Mouse (Mus musculus) heart, embryonic 11.5 days (tissue): Measurements from ENCODE around the gene Gm7971. TPM values are rescaled to one million over a fixed set of nuclear protein-coding genes. Genes with fewer than 3 reads are reported as not detected.
"Not testable (repeated sequence)": the region's sequence is repeated elsewhere in the genome, so short reads cannot be mapped to it uniquely, and the experiment has no call there.

Source experiments
- ATAC-seq: fragments of 200-750 bp; cut with Nextera tagmentation; replicated peaks from 2 replicates; pipeline ENCODE4 v1.8.0; 2017; ENCODE audit warnings: moderate library complexity; ENCODE audit not compliant: insufficient number of reproducible peaks, low FRiP score, low TSS enrichment
- H3K27ac ChIP-seq: fragments of 300-500 bp; sonication (generic); 2 replicates; pipeline ENCODE4 v1.5.1; 2014; ENCODE audit warnings: mild to moderate bottlenecking, low read depth, low read length
- H3K27me3 ChIP-seq: fragments of 300-500 bp; sonication (generic); 2 replicates; pipeline ENCODE4 v1.6.1; 2014; ENCODE audit warnings: mild to moderate bottlenecking, low read length, mixed read lengths; ENCODE audit not compliant: control insufficient read depth, insufficient read depth
- H3K36me3 ChIP-seq: fragments of 300-500 bp; sonication (generic); 2 replicates; pipeline ENCODE4 v1.6.1; 2014; ENCODE audit warnings: mild to moderate bottlenecking, low read length, moderate library complexity, mixed read lengths; ENCODE audit not compliant: control insufficient read depth, insufficient read depth
- H3K4me1 ChIP-seq: fragments of 300-500 bp; sonication (generic); 2 replicates; pipeline ENCODE4 v1.6.1; 2014; ENCODE audit warnings: low read length; ENCODE audit not compliant: control insufficient read depth, insufficient read depth
- H3K4me2 ChIP-seq: fragments of 300-500 bp; sonication (generic); 2 replicates; pipeline ENCODE4 v1.6.1; 2014; ENCODE audit warnings: mild to moderate bottlenecking, moderate library complexity
- H3K4me3 ChIP-seq: fragments of 300-500 bp; sonication (generic); 2 replicates; pipeline ENCODE4 v1.5.1; 2014; ENCODE audit warnings: low read depth, low read length
- H3K9ac ChIP-seq: fragments of 300-500 bp; sonication (generic); 2 replicates; pipeline ENCODE4 v1.6.1; 2014; ENCODE audit warnings: mild to moderate bottlenecking, low read depth, low read length, moderate library complexity
- H3K9me3 ChIP-seq: fragments of 300-500 bp; sonication (generic); replicated peaks from 2 replicates; pipeline ENCODE4 v1.6.1; 2016; ENCODE audit warnings: low read length; ENCODE audit not compliant: control insufficient read depth
- WGBS: fragments of 180-500 bp; shearing (Covaris S2); extraction: QIAGEN DNeasy Blood & Tissue Kit; methylation state at CpG from one replicate; pipeline ENCODE4 v1.1.7; 2014; ENCODE audit not compliant: insufficient replicate concordance; 5-methylcytosine and 5-hydroxymethylcytosine counted together
- polyA plus RNA-seq: library from polyadenylated mRNA; unstranded; fragments of >200 nt; fragmentation: Nextera tagmentation; extraction: Ambion mirVana; gene quantifications from 2 replicates; pipeline ENCODE4 v1.2.1, GENCODE M21; 2014

The Gm7971 gene
- not detected in 2 replicates for polyA plus RNA-seq

GRCm38 (mm10) chr5:95594775-95595174, at the start of gene Gm7971:
TSS of gene Gm7971 (minus strand) at chr5:95594875.
- H3K36me3 ChIP-seq, H3K4me2 ChIP-seq, H3K9me3 ChIP-seq, ATAC-seq, H3K4me3 ChIP-seq, H3K27ac ChIP-seq, H3K9ac ChIP-seq, H3K4me1 ChIP-seq, H3K27me3 ChIP-seq: not testable (repeated sequence)
- WGBS: no CpG with 5 or more reads among the region's 1 CpGs

Other genes starting within 250 kb of the Gm7971 start
- gene D5Ertd577e, start 138.1 kb downstream of the Gm7971 start, polyA plus RNA-seq: not detected in 2 replicates
- gene Gm3286, start 84.1 kb downstream of the Gm7971 start, polyA plus RNA-seq: not detected in 2 replicates
- gene Gm7978, start 141.3 kb upstream of the Gm7971 start, polyA plus RNA-seq: not detected in 2 replicates
- not detected in 2 replicates for gene Gm7982, start 147.1 kb upstream of the Gm7971 start, polyA plus RNA-seq
- gene E330014E10Rik, start 181.1 kb upstream of the Gm7971 start, polyA plus RNA-seq: not detected in 2 replicates